Mouse (Mus musculus) MEL (cell line): ENCODE data around the gene 5830411N06Rik. TPM values are rescaled to one million over a fixed set of nuclear protein-coding genes. Genes with fewer than 3 reads are reported as not detected.

Source experiments
- DNase-seq: peaks from one replicate; pipeline ENCODE4 v3.0.0; 2011; ENCODE audit warnings: low read depth, low spot score
- H3K27ac ChIP-seq: 2 replicates; pipeline ENCODE4 v1.5.1; 2012; ENCODE audit warnings: low read depth, mild to moderate bottlenecking, control low read depth, low read length, moderate library complexity; ENCODE audit not compliant: control insufficient read depth
- H3K27me3 ChIP-seq, 2 experiments: fragments of 150-350 bp in 1 of 2; sonication (generic) in 1 of 2; 2 replicates each; pipeline ENCODE4 v1.6.1; 2012; ENCODE audit warnings: low read length in 2 of 2, mild to moderate bottlenecking in 2 of 2, improper control_type of control experiment in 1 of 2, moderate library complexity in 1 of 2; ENCODE audit not compliant: insufficient read depth in 2 of 2, control insufficient read depth in 1 of 2
- H3K36me3 ChIP-seq, 2 experiments: 2 replicates each; pipeline ENCODE4 v1.6.1; 2012 to 2014; ENCODE audit warnings: low read length in 2 of 2, improper control_type of control experiment in 1 of 2, inconsistent platforms in 1 of 2, mild to moderate bottlenecking in 1 of 2; ENCODE audit not compliant: insufficient read depth in 2 of 2, control insufficient read depth in 1 of 2
- H3K4me1 ChIP-seq, 2 experiments: fragments of 150-350 bp in 1 of 2; sonication (generic) in 1 of 2; 2 replicates each; pipeline ENCODE4 v1.6.1; 2012; ENCODE audit warnings: low read length in 2 of 2, improper control_type of control experiment in 1 of 2, mild to moderate bottlenecking in 1 of 2; ENCODE audit not compliant: insufficient read depth in 2 of 2, control insufficient read depth in 1 of 2
- H3K4me3 ChIP-seq, 2 experiments: fragments of 150-350 bp in 1 of 2; sonication (generic) in 1 of 2; 2 replicates each; pipeline ENCODE4 v1.5.1; 2012; ENCODE audit warnings: low read depth in 2 of 2, low read length in 2 of 2, mild to moderate bottlenecking in 2 of 2, moderate library complexity in 2 of 2, control low read depth in 1 of 2, improper control_type of control experiment in 1 of 2; ENCODE audit not compliant: control insufficient read depth in 1 of 2, insufficient read depth in 1 of 2
- H3K79me2 ChIP-seq: 2 replicates; pipeline ENCODE4 v1.6.1; 2012; ENCODE audit warnings: mild to moderate bottlenecking, low read length, moderate library complexity; ENCODE audit not compliant: control insufficient read depth, poor library complexity, insufficient read depth
- H3K9ac ChIP-seq: 2 replicates; pipeline ENCODE4 v1.6.1; 2012; ENCODE audit warnings: low read depth, mild to moderate bottlenecking, control low read depth, low read length, moderate library complexity; ENCODE audit not compliant: control insufficient read depth, poor library complexity, severe bottlenecking
- H3K9me3 ChIP-seq: fragments of 150-350 bp; sonication (generic); replicated peaks from 2 replicates; pipeline ENCODE4 v1.6.1; 2012; ENCODE audit warnings: mild to moderate bottlenecking, low read length, improper control_type of control experiment, moderate library complexity; ENCODE audit not compliant: insufficient read depth
- CHD1 ChIP-seq: IDR thresholded peaks from 2 replicates; pipeline ENCODE4 v1.6.1; 2012; ENCODE audit warnings: low read depth, mild to moderate bottlenecking, inconsistent platforms, low read length, improper control_type of control experiment
- CHD2 ChIP-seq: IDR thresholded peaks from 2 replicates; pipeline ENCODE4 v1.6.1; 2011; ENCODE audit warnings: low read length, improper control_type of control experiment
- CTCF ChIP-seq, 3 experiments: IDR thresholded peaks in 2 of 3; conservative IDR thresholded peaks in 1 of 3; 2 replicates each; pipeline ENCODE4 v1.5.1; 2011 to 2012; ENCODE audit warnings: low read length in 3 of 3, low read depth in 2 of 3, mild to moderate bottlenecking in 2 of 3, improper control_type of control experiment in 1 of 3, inconsistent platforms in 1 of 3, mixed read lengths in 1 of 3, moderate library complexity in 1 of 3; ENCODE audit not compliant: control insufficient read depth in 1 of 3, insufficient read depth in 1 of 3, poor library complexity in 1 of 3, severe bottlenecking in 1 of 3
- E2F4 ChIP-seq: IDR thresholded peaks from 2 replicates; pipeline ENCODE4 v1.6.1; 2011; ENCODE audit warnings: low read depth, low read length, improper control_type of control experiment, borderline replicate concordance
- ELF1 ChIP-seq: IDR thresholded peaks from 2 replicates; pipeline ENCODE4 v1.6.1; 2014; ENCODE audit warnings: low read depth, mild to moderate bottlenecking, inconsistent platforms, low read length, improper control_type of control experiment, moderate library complexity
- GABPA ChIP-seq: IDR thresholded peaks from 2 replicates; pipeline ENCODE4 v1.6.1; 2012; ENCODE audit warnings: low read depth, mild to moderate bottlenecking, inconsistent platforms, low read length, improper control_type of control experiment, moderate library complexity
- JUND ChIP-seq: IDR thresholded peaks from 2 replicates; pipeline ENCODE4 v1.6.1; 2011; ENCODE audit warnings: low read depth, mild to moderate bottlenecking, improper control_type of control experiment, low read length
- MAX ChIP-seq: IDR thresholded peaks from 2 replicates; pipeline ENCODE4 v1.6.1; 2011; ENCODE audit warnings: low read length, improper control_type of control experiment
- MEF2A ChIP-seq: IDR thresholded peaks from 2 replicates; pipeline ENCODE4 v1.6.1; 2014; ENCODE audit warnings: low read depth, mild to moderate bottlenecking, inconsistent platforms, low read length, improper control_type of control experiment; ENCODE audit not compliant: poor library complexity, insufficient replicate concordance, severe bottlenecking; ENCODE audit errors: extremely low read depth
- MXI1 ChIP-seq: IDR thresholded peaks from 2 replicates; pipeline ENCODE4 v1.6.1; 2011; ENCODE audit warnings: mild to moderate bottlenecking, low read depth, low read length, improper control_type of control experiment
- MYC ChIP-seq: IDR thresholded peaks from 2 replicates; pipeline ENCODE4 v1.6.1; 2011; ENCODE audit warnings: low read depth, mild to moderate bottlenecking, low read length, improper control_type of control experiment, moderate library complexity
- POLR2A ChIP-seq, 2 experiments: IDR thresholded peaks; 2 replicates each; pipeline ENCODE4 v1.6.1; 2011 to 2012; ENCODE audit warnings: low read length in 2 of 2, mild to moderate bottlenecking in 2 of 2, control low read depth in 1 of 2, improper control_type of control experiment in 1 of 2, low read depth in 1 of 2, moderate library complexity in 1 of 2; ENCODE audit not compliant: control insufficient read depth in 1 of 2, insufficient read depth in 1 of 2, poor library complexity in 1 of 2
- POLR2AphosphoS5 ChIP-seq: IDR thresholded peaks from 2 replicates; pipeline ENCODE4 v1.6.1; 2012; ENCODE audit warnings: low read depth, borderline replicate concordance, mild to moderate bottlenecking, inconsistent platforms, low read length, moderate library complexity, mixed read lengths
- RAD21 ChIP-seq: IDR thresholded peaks from 2 replicates; pipeline ENCODE4 v1.6.1; 2011; ENCODE audit warnings: mild to moderate bottlenecking, low read depth, low read length, improper control_type of control experiment
- RCOR1 ChIP-seq: IDR thresholded peaks from 2 replicates; pipeline ENCODE4 v1.6.1; 2012; ENCODE audit warnings: low read depth, mild to moderate bottlenecking, inconsistent platforms, low read length, improper control_type of control experiment
- SIN3A ChIP-seq: IDR thresholded peaks from 2 replicates; pipeline ENCODE4 v1.6.1; 2012; ENCODE audit warnings: low read length, improper control_type of control experiment, inconsistent platforms
- TAL1 ChIP-seq: IDR thresholded peaks from 2 replicates; pipeline ENCODE4 v1.6.1; 2012; ENCODE audit warnings: mild to moderate bottlenecking, inconsistent platforms, low read length, moderate library complexity, mixed read lengths
- ZC3H11A ChIP-seq: IDR thresholded peaks from 2 replicates; pipeline ENCODE4 v1.6.1; 2012; ENCODE audit warnings: low read depth, mild to moderate bottlenecking, inconsistent platforms, low read length, improper control_type of control experiment
- ZMIZ1 ChIP-seq: IDR thresholded peaks from 2 replicates; pipeline ENCODE4 v1.6.1; 2012; ENCODE audit warnings: low read depth, mild to moderate bottlenecking, inconsistent platforms, low read length, improper control_type of control experiment, moderate library complexity
- ZNF384 ChIP-seq: IDR thresholded peaks from 2 replicates; pipeline ENCODE4 v1.6.1; 2012; ENCODE audit warnings: low read depth, mild to moderate bottlenecking, inconsistent platforms, low read length, improper control_type of control experiment
- polyA plus RNA-seq, 2 experiments: library from polyadenylated mRNA; stranded (reverse) in 1 of 2; unstranded in 1 of 2; fragments of >175 nt in 1 of 2; fragments of >200 nt in 1 of 2; gene quantifications; 2 replicates each; pipeline versions ENCODE4 v1.2.1 to v1.2.4; 2012; ENCODE audit warnings: low replicate concordance in 2 of 2, low read depth in 1 of 2; ENCODE audit not compliant: insufficient read length in 2 of 2, insufficient read depth in 1 of 2, missing spikeins in 1 of 2
- total RNA-seq: library from RNA; depleted of rRNA; stranded (reverse); fragments of 300-350 nt; gene quantifications from 2 replicates; pipeline ENCODE4 v1.2.3, GENCODE M21; 2012

The 5830411N06Rik gene
- total and polyA plus RNA-seq, 3 experiments = not detected

- H3K36me3 ChIP-seq = no peaks in the 10 kb centered on the region
- no peak overlapping the region for H3K27ac ChIP-seq
- H3K9ac ChIP-seq = no peak overlapping the region
- H3K4me3 ChIP-seq = no peak overlapping the region
- no peak for TF ChIP-seq TAL1
- no peak for TF ChIP-seq ZNF384
- no peaks in the 10 kb centered on the region; a peak in 1 of 4 replicates for H3K27me3 ChIP-seq
- H3K9me3 ChIP-seq = no peaks in the 10 kb centered on the region
- H3K4me1 ChIP-seq = no peaks in the 10 kb centered on the region
- no peak for DNase-seq
- no peaks in the 10 kb centered on the region for H3K79me2 ChIP-seq
Observed at GRCm38 (mm10) chr7:140224209-140224608, 22.9 kb upstream of the 5830411N06Rik start.

- no peaks in the 10 kb centered on the region for H3K79me2 ChIP-seq
- H3K36me3 ChIP-seq = no peaks in the 10 kb centered on the region
- no peaks in the 10 kb centered on the region for H3K9me3 ChIP-seq
- no peaks in the 10 kb centered on the region for H3K4me1 ChIP-seq
- no peak overlapping the region for H3K27ac ChIP-seq
- no peaks in the 10 kb centered on the region for H3K27me3 ChIP-seq
- TF ChIP-seq GABPA (no peak), CTCF (IDR thresholded peaks at IDR 0.05 in 2 of 3, conservative IDR thresholded peaks at IDR 0.05 in 1 of 3; ENCODE audit: control insufficient read depth in 1 of 3, insufficient read depth in 1 of 3, low read depth in 2 of 3, low read length in 3 of 3, poor library complexity in 1 of 3, severe bottlenecking in 1 of 3) (no peak), ELF1 (no peak), ZMIZ1 (no peak), ZC3H11A (no peak), POLR2AphosphoS5 (no peak), RCOR1 (no peak), SIN3A (no peak), MEF2A (no peak), JUND (no peak), CHD2 (no peak), RAD21 (no peak), MAX (no peak), MXI1 (no peak), CHD1 (no peak), POLR2A (IDR thresholded peaks at IDR 0.05; ENCODE audit: control insufficient read depth in 1 of 2, insufficient read depth in 1 of 2, low read depth in 1 of 2, low read length in 2 of 2, poor library complexity in 1 of 2) (no peak), MYC (no peak), E2F4 (no peak)
- no peak overlapping the region for H3K4me3 ChIP-seq
- H3K9ac ChIP-seq = no peak overlapping the region
- no peak for DNase-seq
Observed at GRCm38 (mm10) chr7:140228476-140228875, 18.6 kb upstream of the 5830411N06Rik start.
